Mouse (Mus musculus) layer of hippocampus, adult 6 months (tissue): ENCODE data around the gene Vav3. TPM values are rescaled to one million over a fixed set of nuclear protein-coding genes. Genes with fewer than 3 reads are reported as not detected.

ENCODE experiments used
- long read RNA-seq, 2 experiments: library from polyadenylated mRNA; unstranded; transcript quantifications; one replicate each; pipeline ENCODE4 v2.0.0; 2019 to 2020
- polyA plus RNA-seq: library from polyadenylated mRNA; unstranded; fragments of <200 nt; fragmentation: Nextera tagmentation; gene quantifications from 2 replicates; pipeline ENCODE4 v1.2.3, GENCODE M21; 2021

Gene Vav3
- polyA plus RNA-seq, result 1.6 and 1.9 TPM in 2 replicates
- long read RNA-seq, experiment 1, partial matches to known transcripts, result 3 of 6 reads
- long read RNA-seq, experiment 1, other reads (novel, unspliced or antisense), result 3 of 6 reads
- long read RNA-seq, experiment 2, full-length matches to known transcripts, result 7 of 29 reads
- long read RNA-seq, experiment 2, partial matches to known transcripts, result 12 of 29 reads
- long read RNA-seq, experiment 2, other reads (novel, unspliced or antisense), result 10 of 29 reads

DNA sequence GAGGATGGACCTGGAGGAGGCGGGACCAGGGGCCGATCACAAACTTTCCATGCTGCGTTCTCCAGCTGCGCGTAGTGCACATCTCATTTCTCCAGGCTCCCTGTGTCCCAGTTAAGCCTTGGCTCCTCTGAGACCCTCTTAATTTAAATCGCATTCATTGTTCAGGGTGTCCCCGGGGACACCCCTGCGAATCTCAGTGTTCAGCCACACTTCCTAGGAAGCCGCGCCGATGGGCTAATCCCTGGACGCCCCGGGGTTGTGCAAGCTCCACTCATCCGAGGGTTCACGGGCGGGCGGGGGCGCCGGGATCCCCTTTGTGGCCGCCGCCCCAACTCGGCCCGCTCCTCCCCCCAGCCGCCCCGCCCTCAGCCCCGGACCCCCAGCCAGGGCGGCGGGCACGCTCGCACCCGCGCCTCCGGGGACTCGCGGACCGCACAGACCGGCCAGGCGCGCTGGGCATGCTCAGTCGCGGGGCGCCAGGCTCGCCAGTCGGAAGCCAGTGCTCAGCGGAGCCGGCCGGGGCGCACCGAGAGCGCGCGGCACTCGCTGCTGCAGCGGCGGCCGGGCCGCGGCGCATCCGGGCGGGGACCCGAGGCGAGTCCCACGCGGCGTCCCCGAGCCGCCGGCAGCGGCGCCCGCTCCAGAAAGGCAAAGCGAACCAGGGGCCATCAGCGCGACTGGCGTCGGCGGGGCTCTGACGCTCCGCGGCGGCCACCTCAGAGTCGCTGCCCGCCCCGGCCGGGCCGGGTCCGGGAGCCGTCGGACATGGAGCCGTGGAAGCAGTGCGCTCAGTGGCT is at the start of gene Vav3:
Gene Vav3, plus strand, starts transcription at position 380 of the 797 bp plus-strand sequence.

Other genes with a start within 250 kb of the Vav3 start
- gene Slc25a24, start 217.5 kb upstream of the Vav3 start, polyA plus RNA-seq, result 0.88 and 1.3 TPM in 2 replicates